Mouse (Mus musculus) WW6 (cell line): ENCODE measurements around the gene Cdh22.

ENCODE experiments used
- DNase-seq: peaks from one replicate; pipeline ENCODE4 v3.0.0-alpha.2; 2013; ENCODE audit warnings: low read depth, low spot score

The Cdh22 gene

GRCm38 (mm10) chr2:165234613-165235291, at the start of gene Cdh22:
TSS of gene Cdh22 (minus strand) at chr2:165234853.
- DNase-seq, result no peak

GRCm38 (mm10) chr2:165284377-165284776, 49.7 kb upstream of the Cdh22 start:
- DNase-seq, result no peak

DNA sequence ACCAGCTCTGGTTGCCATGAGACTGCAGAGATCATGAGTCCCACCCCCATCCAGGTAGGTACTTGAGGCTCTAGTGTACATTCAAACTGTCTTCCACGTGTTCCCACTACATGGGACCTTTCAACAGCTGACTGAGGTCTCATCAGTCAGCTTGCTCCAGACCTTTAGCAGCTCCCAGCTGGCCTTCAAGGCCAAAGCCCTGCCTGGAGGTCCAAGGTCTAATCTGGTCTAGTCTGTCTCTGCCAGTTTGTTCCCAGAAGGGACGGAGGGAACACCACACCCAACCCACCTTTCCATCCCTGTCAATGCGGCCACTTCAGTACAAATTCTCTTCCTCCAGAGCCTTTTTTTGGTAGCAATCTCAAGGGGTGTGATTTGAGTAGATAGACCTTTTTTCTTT, 49.0 kb upstream of the Cdh22 start:
- DNase-seq, result no peak

DNA sequence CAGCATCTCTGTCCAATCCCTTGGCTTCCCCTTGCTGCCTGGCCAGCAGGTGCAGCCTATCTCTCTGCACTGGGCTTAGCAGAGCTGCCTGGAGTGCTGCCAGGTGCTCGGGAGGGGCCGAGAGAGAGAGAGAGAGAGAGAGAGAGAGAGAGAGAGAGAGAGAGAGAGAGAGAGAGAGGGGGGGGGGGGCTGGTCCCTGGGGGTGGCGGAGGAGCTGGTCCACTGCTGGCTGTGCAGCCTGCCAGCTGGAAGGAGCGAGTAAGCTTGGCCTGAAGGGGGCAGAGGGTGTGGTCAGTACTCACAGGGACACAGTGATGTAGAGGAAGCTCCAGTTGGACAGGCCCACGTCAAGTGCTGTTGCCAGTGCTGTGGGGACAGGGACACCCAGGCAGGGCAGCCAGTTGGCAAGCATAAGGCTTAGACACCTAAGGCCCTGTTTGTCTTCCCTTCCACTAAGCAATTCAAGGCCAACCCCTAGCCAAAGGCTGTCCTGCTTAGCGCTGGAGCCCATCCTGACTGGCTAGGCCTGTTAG, 47.2 kb upstream of the Cdh22 start:
- no peak for DNase-seq

GRCm38 (mm10) chr2:165279351-165279750, 44.7 kb upstream of the Cdh22 start:
- no peak for DNase-seq

DNA sequence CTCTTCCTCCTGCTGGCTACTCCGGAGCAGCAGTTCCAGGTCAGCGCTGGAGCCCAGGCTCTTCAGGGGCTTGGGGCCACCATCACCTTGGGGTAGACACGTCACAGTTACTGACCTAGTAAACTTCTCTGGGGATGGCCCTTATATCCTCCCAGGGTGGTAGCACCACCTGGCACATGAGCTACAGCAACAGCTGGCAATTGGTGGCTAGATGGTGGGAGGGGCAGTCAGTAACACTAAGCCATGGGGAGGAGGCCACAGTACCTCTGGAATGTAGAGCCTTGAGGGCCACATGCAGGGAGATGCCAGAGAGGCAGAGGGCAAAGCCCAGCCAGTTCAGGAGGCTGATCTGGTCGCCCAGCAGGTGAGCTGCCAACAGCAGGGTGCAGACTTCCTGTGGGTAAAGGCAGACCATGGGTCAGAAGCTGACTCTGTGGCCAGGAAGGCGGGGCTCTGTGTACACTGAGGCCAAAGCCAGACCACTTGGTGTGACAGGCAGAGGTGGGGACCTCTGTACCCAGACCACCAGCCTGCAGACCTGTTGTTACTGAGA, 42.6 kb upstream of the Cdh22 start:
- DNase-seq, result no peak

GRCm38 (mm10) chr2:165275824-165276223, 41.2 kb upstream of the Cdh22 start:
- no peak for DNase-seq

GRCm38 (mm10) chr2:165275124-165275640, 40.5 kb upstream of the Cdh22 start:
- no peak for DNase-seq

- no peak for DNase-seq
These were observed 38.9 kb upstream of the Cdh22 start for GRCm38 (mm10) chr2:165273589-165273988.

- no peak for DNase-seq
These were observed 36.7 kb upstream of the Cdh22 start for GRCm38 (mm10) chr2:165271326-165271725.

- no peak for DNase-seq
These were observed 36.2 kb upstream of the Cdh22 start for GRCm38 (mm10) chr2:165270858-165271257.

GRCm38 (mm10) chr2:165266739-165267138, 32.1 kb upstream of the Cdh22 start:
- DNase-seq, result no peak

- DNase-seq, result no peak
These were observed 29.2 kb upstream of the Cdh22 start for GRCm38 (mm10) chr2:165263861-165264260.

DNA sequence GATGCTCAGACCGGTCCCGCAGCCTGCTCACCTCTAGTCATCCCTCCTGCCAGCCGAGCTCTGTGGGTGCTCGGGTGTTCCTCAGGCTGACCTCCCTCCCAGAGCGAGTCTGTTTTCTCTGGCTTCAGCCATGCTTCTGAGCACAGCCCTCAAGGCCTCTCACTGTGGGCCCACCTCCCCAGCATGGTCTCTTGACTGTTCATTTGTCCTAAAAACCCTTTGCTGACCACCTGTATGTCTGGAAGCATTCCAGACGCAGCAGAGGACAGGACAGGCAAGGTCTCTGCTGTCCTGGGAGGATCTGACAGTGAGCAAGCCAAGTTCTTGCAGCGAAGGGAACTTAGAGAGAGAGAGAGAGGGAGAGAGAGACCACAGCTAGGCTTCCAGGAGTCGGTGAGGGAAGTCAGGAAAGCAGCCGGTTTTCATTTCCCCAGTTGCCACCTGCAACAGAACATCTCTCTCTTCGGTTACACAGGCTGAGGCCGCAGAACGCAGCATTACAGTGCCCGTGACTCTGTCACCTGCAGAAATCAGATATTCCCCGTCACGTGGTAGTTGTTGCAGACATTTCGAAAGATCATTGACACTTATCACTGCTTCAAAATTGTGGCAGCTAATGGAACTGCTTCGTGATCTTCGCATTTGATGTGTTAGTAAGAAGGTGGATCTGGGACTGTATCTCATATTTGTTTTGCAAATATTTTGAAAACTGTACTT, 27.8 kb upstream of the Cdh22 start:
- DNase-seq, result no peak

DNA sequence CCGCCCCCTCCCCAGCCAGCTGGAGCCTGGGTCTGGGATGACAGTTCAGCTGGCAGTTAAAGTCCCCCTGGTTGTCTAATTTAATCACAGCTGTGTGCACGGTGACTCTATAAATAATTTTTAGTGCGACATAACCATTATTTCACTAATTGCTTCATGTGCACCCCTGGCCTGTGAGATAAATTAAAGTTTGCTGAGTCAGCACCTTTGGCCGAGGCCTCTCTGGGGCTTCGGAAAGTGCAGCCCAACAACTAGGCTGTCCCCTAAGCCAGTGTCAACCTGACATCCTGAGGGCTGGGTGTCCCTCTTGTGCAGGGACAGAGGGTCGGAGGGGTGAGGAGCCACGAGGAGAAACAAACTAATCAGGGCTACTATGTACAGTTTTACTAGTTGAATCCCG, 25.2 kb upstream of the Cdh22 start:
- no peak for DNase-seq

GRCm38 (mm10) chr2:165258321-165258720, 23.7 kb upstream of the Cdh22 start:
- DNase-seq, result no peak

DNA sequence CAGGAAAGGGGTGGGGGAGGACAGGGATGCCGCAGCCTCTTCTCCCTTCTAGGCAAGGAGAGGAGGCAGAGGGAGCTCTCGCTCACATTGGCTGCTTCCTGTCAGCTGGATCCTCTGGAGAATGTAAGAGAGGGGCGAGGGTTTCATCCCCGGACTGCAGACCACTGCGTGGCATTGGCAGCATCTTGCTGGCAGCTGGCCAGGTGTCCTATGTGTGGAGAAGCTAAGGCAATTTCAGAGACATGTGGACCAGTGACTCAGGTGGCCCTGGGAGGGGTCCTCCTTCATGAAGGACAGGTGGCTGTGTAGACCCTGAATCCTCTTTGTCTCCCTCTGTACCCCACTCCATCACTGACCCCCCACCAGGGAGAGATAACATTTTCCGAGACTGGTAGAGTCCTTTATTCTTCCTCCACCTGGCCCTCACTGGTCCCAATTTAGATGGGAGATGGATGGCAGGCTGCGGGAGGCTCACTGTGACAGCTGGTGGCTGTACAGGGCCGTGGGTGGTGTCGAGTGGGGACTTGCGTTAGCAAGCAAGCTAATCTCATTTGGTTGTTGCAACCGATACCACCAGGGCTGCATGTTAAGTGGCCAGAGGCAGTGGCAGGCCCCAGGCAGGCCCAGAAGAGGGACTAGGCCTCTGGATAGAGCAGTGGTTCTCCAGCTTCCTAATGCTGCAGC, 22.6 kb upstream of the Cdh22 start:
- no peak for DNase-seq

GRCm38 (mm10) chr2:165256213-165256612, 21.6 kb upstream of the Cdh22 start:
- no peak for DNase-seq

- DNase-seq, result no peak
These were observed 19.2 kb upstream of the Cdh22 start for GRCm38 (mm10) chr2:165253867-165254266.

DNA sequence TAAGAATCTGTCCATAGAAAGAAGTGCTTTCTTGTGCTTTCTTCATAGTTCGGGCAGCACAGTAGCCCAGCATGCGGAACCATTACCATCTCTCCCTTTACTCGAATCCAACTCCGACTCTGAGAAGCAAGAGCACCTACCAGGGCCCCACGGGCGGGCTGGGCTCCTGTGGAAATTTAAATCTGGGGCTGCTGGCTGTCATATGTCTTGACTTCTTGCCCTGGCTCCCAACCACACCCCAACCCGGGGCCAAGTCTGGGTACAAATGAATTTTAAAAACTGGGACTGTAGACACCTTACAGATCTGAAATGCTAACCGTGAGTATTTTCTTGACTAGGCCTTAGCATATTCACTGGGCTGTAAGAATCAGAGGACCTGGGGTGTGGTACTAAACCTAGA, 18.6 kb upstream of the Cdh22 start:
- no peak for DNase-seq

DNA sequence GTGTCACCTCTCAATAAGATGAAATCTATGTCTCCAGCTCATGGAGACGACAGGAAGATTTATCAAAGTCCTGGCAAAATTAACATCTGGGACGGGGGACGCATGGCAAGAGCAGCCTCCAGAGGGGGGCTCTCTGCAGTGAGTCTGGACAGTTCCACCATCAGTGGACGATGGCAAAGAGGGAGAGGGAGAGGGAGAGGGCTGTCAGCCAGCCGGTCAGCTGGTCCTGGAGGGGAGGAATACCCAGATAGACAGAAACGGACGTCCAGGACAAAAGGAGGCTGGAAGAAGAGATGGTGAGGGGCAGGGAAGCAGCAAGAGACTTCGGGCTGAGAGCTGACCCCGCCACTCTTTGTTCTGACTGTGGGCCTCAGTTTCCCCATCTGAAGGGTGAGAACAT, 18.1 kb upstream of the Cdh22 start:
- DNase-seq, result no peak

GRCm38 (mm10) chr2:165252381-165252780, 17.7 kb upstream of the Cdh22 start:
- no peak for DNase-seq
